Mouse (Mus musculus) myocyte (in vitro differentiated cells): Measurements from ENCODE around the gene Slc30a3. TPM values are rescaled to one million over a fixed set of nuclear protein-coding genes. Genes with fewer than 3 reads are reported as not detected.
"Not testable (repeated sequence)": the region's sequence is repeated elsewhere in the genome, so short reads cannot be mapped to it uniquely, and the experiment has no call there.

Experiments used
- H3K27me3 ChIP-seq: one replicate; pipeline ENCODE4 v1.6.1; 2011; ENCODE audit not compliant: control insufficient read depth, insufficient read depth, insufficient read length
- H3K36me3 ChIP-seq: one replicate; pipeline ENCODE4 v1.6.1; 2011; ENCODE audit not compliant: control insufficient read depth, insufficient read depth
- H3K4me2 ChIP-seq: one replicate; pipeline ENCODE4 v1.6.1; 2011; ENCODE audit warnings: low read depth, control low read depth
- H3K4me3 ChIP-seq: one replicate; pipeline ENCODE4 v1.5.1; 2011; ENCODE audit warnings: mild to moderate bottlenecking, control low read depth, moderate library complexity
- H3K79me2 ChIP-seq: one replicate; pipeline ENCODE4 v1.6.1; 2011; ENCODE audit not compliant: control insufficient read depth, insufficient read depth
- H3ac ChIP-seq: one replicate; pipeline ENCODE4 v1.6.1; 2011; ENCODE audit not compliant: control insufficient read depth, insufficient read length
- CEBPB ChIP-seq: IDR thresholded peaks from 2 replicates; pipeline ENCODE4 v1.6.1; 2011; ENCODE audit warnings: mild to moderate bottlenecking, moderate library complexity; ENCODE audit not compliant: poor library complexity, insufficient read depth, severe bottlenecking
- E2F4 ChIP-seq: IDR thresholded peaks from one replicate; pipeline ENCODE4 v1.6.1; 2011; ENCODE audit warnings: mild to moderate bottlenecking, control low read depth, moderate library complexity; ENCODE audit not compliant: insufficient read depth
- MAX ChIP-seq: IDR thresholded peaks from one replicate; pipeline ENCODE4 v1.6.1; 2011; ENCODE audit warnings: low read depth, mild to moderate bottlenecking, control low read depth
- MYOD1 ChIP-seq, 3 experiments: IDR thresholded peaks; one replicate each; pipeline ENCODE4 v1.6.1; 2011; ENCODE audit warnings: control low read depth in 2 of 3, low read depth in 2 of 3, mild to moderate bottlenecking in 2 of 3, moderate library complexity in 1 of 3; ENCODE audit not compliant: insufficient read length in 2 of 3, control insufficient read depth in 1 of 3
- MYOG ChIP-seq, 3 experiments: IDR thresholded peaks; one replicate each; pipeline ENCODE4 v1.6.1; 2011; ENCODE audit warnings: control low read depth in 2 of 3, low read depth in 2 of 3, mild to moderate bottlenecking in 2 of 3; ENCODE audit not compliant: insufficient read length in 2 of 3, control insufficient read depth in 1 of 3, insufficient read depth in 1 of 3
- POLR2A ChIP-seq: IDR thresholded peaks from one replicate; pipeline ENCODE4 v1.6.1; 2011; ENCODE audit warnings: low read depth, mild to moderate bottlenecking, control low read depth, moderate library complexity; ENCODE audit not compliant: insufficient read length
- POLR2AphosphoS2 ChIP-seq: IDR thresholded peaks from one replicate; pipeline ENCODE4 v1.6.1; 2011; ENCODE audit warnings: low read depth, control low read depth; ENCODE audit not compliant: insufficient read length
- REST ChIP-seq: IDR thresholded peaks from one replicate; pipeline ENCODE4 v1.6.1; 2011; ENCODE audit warnings: mild to moderate bottlenecking, control low read depth, moderate library complexity; ENCODE audit not compliant: insufficient read depth, insufficient read length
- SRF ChIP-seq: IDR thresholded peaks from one replicate; pipeline ENCODE4 v1.6.1; 2011; ENCODE audit warnings: low read depth; ENCODE audit not compliant: control insufficient read depth, insufficient read length
- TCF12 ChIP-seq: IDR thresholded peaks from one replicate; pipeline ENCODE4 v1.6.1; 2011; ENCODE audit warnings: mild to moderate bottlenecking, control low read depth; ENCODE audit not compliant: poor library complexity, insufficient read depth, severe bottlenecking
- TCF3 ChIP-seq: IDR thresholded peaks from one replicate; pipeline ENCODE4 v1.6.1; 2011; ENCODE audit warnings: low read depth, control low read depth; ENCODE audit not compliant: insufficient read length
- USF1 ChIP-seq: IDR thresholded peaks from one replicate; pipeline ENCODE4 v1.6.1; 2011; ENCODE audit warnings: low read depth, mild to moderate bottlenecking, control low read depth, moderate library complexity
- polyA plus RNA-seq: library from polyadenylated mRNA; unstranded; fragments of >200 nt; fragmentation: generic; extraction: Trizol; gene quantifications from one replicate; pipeline ENCODE4 v1.2.1, GENCODE M21; 2012; ENCODE audit warnings: missing spikeins

Slc30a3 gene
- polyA plus RNA-seq, 1 experiment, result 0.19 TPM

- TF ChIP-seq MYOG (IDR thresholded peaks at IDR 0.05; ENCODE audit: control insufficient read depth in 1 of 3, insufficient read depth in 1 of 3, insufficient read length in 2 of 3, low read depth in 2 of 3), result no peak
- TF ChIP-seq MYOD1 (IDR thresholded peaks at IDR 0.05; ENCODE audit: control insufficient read depth in 1 of 3, insufficient read length in 2 of 3, low read depth in 2 of 3), result no peak
- TF ChIP-seq POLR2AphosphoS2, result no peak
- TF ChIP-seq MAX, result no peak
- no peak for TF ChIP-seq USF1
- no peak for TF ChIP-seq TCF3
- no peak for TF ChIP-seq REST
- TF ChIP-seq SRF, result no peak
- no peak for TF ChIP-seq TCF12
- no peak for TF ChIP-seq CEBPB
- no peak for TF ChIP-seq E2F4
- TF ChIP-seq POLR2A, result no peak
- H3K27me3 ChIP-seq, result no peaks in the 10 kb centered on the region
- H3ac ChIP-seq, result peak overlapping the region; percentile 81
- H3K36me3 ChIP-seq, result no peaks in the 10 kb centered on the region
- H3K4me2 ChIP-seq, result peak overlapping the region; percentile 86
- H3K4me3 ChIP-seq, result peak overlapping the region; percentile 46
- H3K79me2 ChIP-seq, result peaks cover 17% of the 10 kb centered on the region
Measured at GRCm38 (mm10) chr5:31055216-31056140, 52.6 kb downstream of the Slc30a3 start.

- Histone ChIP-seq H3K79me2 (peaks cover 17% of the 10 kb centered on the region), H3ac (peak within 1 kb of the TSS; percentile 81), H3K4me2 (peak within 1 kb of the TSS; percentile 92), H3K36me3 (no peaks in the 10 kb centered on the region), H3K27me3 (no peaks in the 10 kb centered on the region), H3K4me3 (peak within 1 kb of the TSS; percentile 46)
- TF ChIP-seq MYOG (IDR thresholded peaks at IDR 0.05; ENCODE audit: control insufficient read depth in 1 of 3, insufficient read depth in 1 of 3, insufficient read length in 2 of 3, low read depth in 2 of 3), result peak in 1 of 3 experiments; percentile 46
- peak; percentile 99 for TF ChIP-seq POLR2AphosphoS2
- TF ChIP-seq MAX, result peak; percentile 45
- TF ChIP-seq POLR2A, result peak; percentile 96
- no peak for TF ChIP-seq SRF
Measured at GRCm38 (mm10) chr5:31054261-31055215, 53.5 kb downstream of the Slc30a3 start, which contains the start of gene Cad. TSS of gene Cad (plus strand) at chr5:31054780.

GRCm38 (mm10) chr5:31053728-31054127 is 54.3 kb downstream of the Slc30a3 start:
- Histone ChIP-seq H3K4me2 (peak overlapping the region; percentile 92), H3K4me3 (peak overlapping the region; percentile 46), H3K79me2 (peaks cover 17% of the 10 kb centered on the region)
- H3K27me3 ChIP-seq, H3ac ChIP-seq, H3K36me3 ChIP-seq: not testable (repeated sequence)

- Histone ChIP-seq H3ac (no peak overlapping the region), H3K27me3 (no peaks in the 10 kb centered on the region), H3K36me3 (no peaks in the 10 kb centered on the region), H3K79me2 (peaks cover 3% of the 10 kb centered on the region), H3K4me3 (no peak overlapping the region), H3K4me2 (no peak overlapping the region)
- no peak for TF ChIP-seq TCF3
- TF ChIP-seq E2F4, result no peak
- no peak for TF ChIP-seq USF1
- no peak for TF ChIP-seq MAX
- no peak for TF ChIP-seq MYOG (IDR thresholded peaks at IDR 0.05; ENCODE audit: control insufficient read depth in 1 of 3, insufficient read depth in 1 of 3, insufficient read length in 2 of 3, low read depth in 2 of 3)
- no peak for TF ChIP-seq REST
- TF ChIP-seq TCF12, result no peak
- no peak for TF ChIP-seq MYOD1 (IDR thresholded peaks at IDR 0.05; ENCODE audit: control insufficient read depth in 1 of 3, insufficient read length in 2 of 3, low read depth in 2 of 3)
- no peak for TF ChIP-seq CEBPB
- TF ChIP-seq POLR2AphosphoS2, result no peak
- TF ChIP-seq SRF, result no peak
- TF ChIP-seq POLR2A, result no peak
Measured at GRCm38 (mm10) chr5:31050427-31050826, 57.6 kb downstream of the Slc30a3 start.
